Mouse (Mus musculus) macrophage (primary cell): ENCODE measurements around the gene Bcl9l. TPM values are rescaled to one million over a fixed set of nuclear protein-coding genes. Genes with fewer than 3 reads are reported as not detected.
"Not testable (repeated sequence)": the region's sequence is repeated elsewhere in the genome, so short reads cannot be mapped to it uniquely, and the experiment has no call there.

Source experiments
- H3K27ac ChIP-seq: fragments of 350-480 bp; formaldehyde crosslinking; 2 replicates; pipeline ENCODE4 v1.9.0; 2021
- H3K36me3 ChIP-seq: fragments of 350-480 bp; formaldehyde crosslinking; 2 replicates; pipeline ENCODE4 v1.9.0; 2021; ENCODE audit errors: inconsistent target
- H3K4me3 ChIP-seq: fragments of 350-480 bp; formaldehyde crosslinking; 2 replicates; pipeline ENCODE4 v1.9.0; 2021; ENCODE audit errors: inconsistent target
- H3K79me2 ChIP-seq: fragments of 350-480 bp; formaldehyde crosslinking; 2 replicates; pipeline ENCODE4 v1.9.0; 2021; ENCODE audit errors: inconsistent target
- WGBS: methylation state at CpG from one replicate; pipeline ENCODE4 v1.1.7; 2026; ENCODE audit warnings: inconsistent platforms; ENCODE audit not compliant: missing documents; 5-methylcytosine and 5-hydroxymethylcytosine counted together
- polyA plus RNA-seq: library from polyadenylated mRNA; stranded (reverse); fragments of 250-400 nt; gene quantifications from 3 replicates; pipeline ENCODE4 v1.2.4, GENCODE M21; 2018; ENCODE audit warnings: inconsistent platforms
- total RNA-seq, 78 experiments: library from RNA; depleted of rRNA; stranded (reverse); fragments of 250-400 nt; gene quantifications; 1 replicate in 9 of 78; 2 replicates in 24 of 78; 3 replicates in 43 of 78; 4 replicates in 2 of 78; pipeline ENCODE4 v1.2.4; 2018; ENCODE audit warnings: inconsistent platforms in 56 of 78

Gene Bcl9l
- total RNA-seq (2018; cell fraction: chromatin; rRNA removed), result 10 to 100 TPM in 16 of 26 experiments, 1 to 10 TPM in 8, under 1 TPM in 2; 0.56 to 30.1 (median 12.5) TPM
- 10 to 100 TPM in 11 of 26 experiments, 1 to 10 TPM in 15; 3.7 to 16.4 (median 9.2) TPM for total RNA-seq (2018; cell fraction: cytosol; rRNA removed)
- 10 to 100 TPM in 16 of 26 experiments, 1 to 10 TPM in 10; 3.5 to 23.9 (median 13.3) TPM for total RNA-seq (2018; cell fraction: nucleus; rRNA removed)
- 5.3 to 6.6 TPM (median 6.0 TPM) in 3 replicates for polyA plus RNA-seq

GRCm38 (mm10) chr9:44482552-44482951, at the start of gene Bcl9l:
Bcl9l (plus strand) TSS chr9:44482825.
- H3K4me3 ChIP-seq, result peak within 1 kb of the TSS; percentile 60
- 0% methylated on average over 31 of the region's 31 CpGs for WGBS
- H3K36me3 ChIP-seq, result no peaks in the 10 kb centered on the region
- peak within 1 kb of the TSS; percentile 17; the same call in 1 of the 2 replicates for H3K27ac ChIP-seq
- peaks cover 6% of the 10 kb centered on the region; the same call in 1 of the 2 replicates for H3K79me2 ChIP-seq

- Histone ChIP-seq H3K36me3 (no peaks in the 10 kb centered on the region), H3K27ac (no peak overlapping the region), H3K4me3 (no peak overlapping the region), H3K79me2 (no peaks in the 10 kb centered on the region)
- 3% methylated on average over 6 of the region's 6 CpGs for WGBS
These were observed 46.9 kb upstream of the Bcl9l start for GRCm38 (mm10) chr9:44435747-44436146.

GRCm38 (mm10) chr9:44440961-44441360, 41.7 kb upstream of the Bcl9l start, which contains the start of gene Foxr1:
Foxr1 (minus strand) TSS chr9:44441136.
- 93% methylated on average over 19 of the region's 19 CpGs for WGBS
- H3K79me2 ChIP-seq, result no peaks in the 10 kb centered on the region

GRCm38 (mm10) chr9:44444402-44445025, 38.1 kb upstream of the Bcl9l start:
- H3K4me3 ChIP-seq, H3K27ac ChIP-seq, H3K79me2 ChIP-seq, H3K36me3 ChIP-seq: not testable (repeated sequence)
- 83% methylated on average over 7 of the region's 7 CpGs for WGBS

More at GRCm38 (mm10) chr9:44440961-44441360, 41.7 kb upstream of the Bcl9l start, which contains the start of gene Foxr1:
- H3K27ac ChIP-seq, result no peak within 1 kb of the TSS
- no peak within 1 kb of the TSS for H3K4me3 ChIP-seq
- no peaks in the 10 kb centered on the region for H3K36me3 ChIP-seq

- no peaks in the 10 kb centered on the region for H3K79me2 ChIP-seq
- H3K4me3 ChIP-seq, result no peak overlapping the region
- no peaks in the 10 kb centered on the region for H3K36me3 ChIP-seq
- H3K27ac ChIP-seq, result no peak overlapping the region
These were observed 32.2 kb upstream of the Bcl9l start for GRCm38 (mm10) chr9:44450387-44450786.

- Histone ChIP-seq H3K79me2 (no peaks in the 10 kb centered on the region), H3K27ac (no peak overlapping the region), H3K36me3 (no peaks in the 10 kb centered on the region), H3K4me3 (no peak overlapping the region)
- whole genome bisulfite sequencing, result 27% methylated on average over 14 of the region's 14 CpGs
These were observed 28.3 kb upstream of the Bcl9l start for GRCm38 (mm10) chr9:44454132-44454890.

- Histone ChIP-seq H3K79me2 (no peaks in the 10 kb centered on the region), H3K36me3 (no peaks in the 10 kb centered on the region), H3K27ac (no peak within 1 kb of the TSS), H3K4me3 (no peak within 1 kb of the TSS)
- 78% methylated on average over 4 of the region's 4 CpGs for WGBS
These were observed 27.8 kb upstream of the Bcl9l start, which contains the start of gene Upk2 for GRCm38 (mm10) chr9:44454891-44455220. Upk2 (minus strand) TSS chr9:44454976.

GRCm38 (mm10) chr9:44457035-44457742, 25.4 kb upstream of the Bcl9l start:
- H3K36me3 ChIP-seq, result no peaks in the 10 kb centered on the region
- WGBS, result 78% methylated on average over 11 of the region's 11 CpGs
- H3K27ac ChIP-seq, result no peak overlapping the region
- H3K79me2 ChIP-seq, result no peaks in the 10 kb centered on the region
- no peak overlapping the region for H3K4me3 ChIP-seq

- Histone ChIP-seq H3K36me3 (no peaks in the 10 kb centered on the region), H3K79me2 (no peaks in the 10 kb centered on the region), H3K27ac (peak overlapping the region; percentile 90), H3K4me3 (peak overlapping the region; percentile 2; the same call in 1 of the 2 replicates)
- WGBS, result 35% methylated on average over 5 of the region's 5 CpGs
These were observed 20.7 kb upstream of the Bcl9l start for GRCm38 (mm10) chr9:44461950-44462349.

GRCm38 (mm10) chr9:44468224-44468623, 14.4 kb upstream of the Bcl9l start:
- Histone ChIP-seq H3K4me3 (no peak overlapping the region), H3K36me3 (no peaks in the 10 kb centered on the region), H3K79me2 (no peaks in the 10 kb centered on the region), H3K27ac (no peak overlapping the region)
- WGBS, result 58% methylated on average over 7 of the region's 7 CpGs

- no peaks in the 10 kb centered on the region for H3K36me3 ChIP-seq
- no peak overlapping the region for H3K27ac ChIP-seq
- 75% methylated on average over 2 of the region's 2 CpGs for WGBS
- H3K4me3 ChIP-seq, result no peak overlapping the region
- no peaks in the 10 kb centered on the region for H3K79me2 ChIP-seq
These were observed 13.8 kb upstream of the Bcl9l start for GRCm38 (mm10) chr9:44468800-44469199.

- no peak overlapping the region for H3K27ac ChIP-seq
- WGBS, result 70% methylated on average over 3 of the region's 3 CpGs
- no peaks in the 10 kb centered on the region for H3K36me3 ChIP-seq
- H3K4me3 ChIP-seq, result no peak overlapping the region
- H3K79me2 ChIP-seq, result no peaks in the 10 kb centered on the region
These were observed 9.4 kb upstream of the Bcl9l start for GRCm38 (mm10) chr9:44473184-44473583.

GRCm38 (mm10) chr9:44474327-44474726, 8.3 kb upstream of the Bcl9l start:
- H3K79me2 ChIP-seq, result no peaks in the 10 kb centered on the region
- WGBS, result 81% methylated on average over 1 of the region's 1 CpGs
- no peak overlapping the region for H3K4me3 ChIP-seq
- no peak overlapping the region for H3K27ac ChIP-seq
- no peaks in the 10 kb centered on the region for H3K36me3 ChIP-seq

GRCm38 (mm10) chr9:44475936-44476335, 6.7 kb upstream of the Bcl9l start:
- 98% methylated on average over 3 of the region's 3 CpGs for WGBS
- Histone ChIP-seq H3K4me3 (no peak overlapping the region), H3K36me3 (no peaks in the 10 kb centered on the region), H3K79me2 (no peaks in the 10 kb centered on the region), H3K27ac (no peak overlapping the region)
